Mouse (Mus musculus) erythroblast, embryonic 14.5 days (primary cell): ENCODE measurements around the gene Ptpdc1. TPM values are rescaled to one million over a fixed set of nuclear protein-coding genes. Genes with fewer than 3 reads are reported as not detected.
A peak's percentile ranks its signal among the peaks of the same experiment; 100 is the strongest.

Experiments used
- H3K27me3 ChIP-seq: 2 replicates; pipeline ENCODE4 v1.6.1; 2012; ENCODE audit warnings: inconsistent platforms; ENCODE audit not compliant: control insufficient read depth
- H3K36me3 ChIP-seq: 2 replicates; pipeline ENCODE4 v1.6.1; 2012; ENCODE audit warnings: mild to moderate bottlenecking, inconsistent platforms; ENCODE audit not compliant: control insufficient read depth
- H3K4me1 ChIP-seq: 2 replicates; pipeline ENCODE4 v1.6.1; 2012; ENCODE audit warnings: inconsistent platforms; ENCODE audit not compliant: control insufficient read depth
- H3K4me3 ChIP-seq: replicated peaks from 2 replicates; pipeline ENCODE3; 2012; ENCODE audit warnings: moderate library complexity, mild to moderate bottlenecking, inconsistent platforms
- H3K9me3 ChIP-seq: 2 replicates; pipeline ENCODE4 v1.6.1; 2012; ENCODE audit warnings: low read length, inconsistent platforms, mixed read lengths; ENCODE audit not compliant: control insufficient read depth
- GATA1 ChIP-seq: IDR thresholded peaks from 2 replicates; pipeline ENCODE4 v1.6.1; 2012; ENCODE audit warnings: low read length, inconsistent platforms, mixed read lengths
- TAL1 ChIP-seq: IDR thresholded peaks from 3 replicates; pipeline ENCODE4 v1.6.1; 2012; ENCODE audit warnings: low read length, inconsistent platforms, mixed read lengths
- polyA plus RNA-seq: library from polyadenylated mRNA; stranded (reverse); fragments of >175 nt; gene quantifications from 2 replicates; pipeline ENCODE4 v1.2.3, GENCODE M21; 2012

The Ptpdc1 gene
- polyA plus RNA-seq, 1 experiment = not detected

GRCm38 (mm10) chr13:48546330-48546917 lies 79.0 kb downstream of the Ptpdc1 start:
- peak overlapping the region; percentile 99 for H3K4me3 ChIP-seq
- H3K36me3 ChIP-seq = peaks cover 7% of the 10 kb centered on the region
- peaks cover 31% of the 10 kb centered on the region for H3K4me1 ChIP-seq
- H3K9me3 ChIP-seq = no peaks in the 10 kb centered on the region
- no peaks in the 10 kb centered on the region for H3K27me3 ChIP-seq
- TF ChIP-seq GATA1 (no peak), TAL1 (no peak)

- H3K36me3 ChIP-seq = peaks cover 12% of the 10 kb centered on the region
These were observed 79.8 kb downstream of the Ptpdc1 start for GRCm38 (mm10) chr13:48545476-48546281.

GRCm38 (mm10) chr13:48544867-48545266 lies 80.6 kb downstream of the Ptpdc1 start:
- Histone ChIP-seq H3K4me3 (peak overlapping the region; percentile 99), H3K27me3 (no peaks in the 10 kb centered on the region), H3K36me3 (peaks cover 17% of the 10 kb centered on the region), H3K9me3 (no peaks in the 10 kb centered on the region), H3K4me1 (peaks cover 36% of the 10 kb centered on the region)
- no peak for TF ChIP-seq TAL1
- no peak for TF ChIP-seq GATA1

More at GRCm38 (mm10) chr13:48545476-48546281, 79.8 kb downstream of the Ptpdc1 start:
- Histone ChIP-seq H3K4me3 (peak overlapping the region; percentile 99), H3K9me3 (no peaks in the 10 kb centered on the region), H3K4me1 (peaks cover 34% of the 10 kb centered on the region), H3K27me3 (no peaks in the 10 kb centered on the region)
- TF ChIP-seq TAL1 = no peak
- no peak for TF ChIP-seq GATA1

- H3K9me3 ChIP-seq = no peaks in the 10 kb centered on the region
- no peaks in the 10 kb centered on the region for H3K27me3 ChIP-seq
- H3K36me3 ChIP-seq = peaks cover 17% of the 10 kb centered on the region
- no peak for TF ChIP-seq TAL1
- TF ChIP-seq GATA1 = no peak
- peaks cover 36% of the 10 kb centered on the region for H3K4me1 ChIP-seq
- peak overlapping the region; percentile 99 for H3K4me3 ChIP-seq
These were observed 81.1 kb downstream of the Ptpdc1 start for GRCm38 (mm10) chr13:48544391-48544790.

GRCm38 (mm10) chr13:48540488-48540887 lies 85.0 kb downstream of the Ptpdc1 start:
- H3K27me3 ChIP-seq = no peaks in the 10 kb centered on the region
- peaks cover 53% of the 10 kb centered on the region for H3K36me3 ChIP-seq
- TF ChIP-seq GATA1 = no peak
- no peak overlapping the region for H3K4me3 ChIP-seq
- no peaks in the 10 kb centered on the region for H3K9me3 ChIP-seq
- H3K4me1 ChIP-seq = peaks cover 29% of the 10 kb centered on the region

GRCm38 (mm10) chr13:48533441-48533840 lies 92.0 kb downstream of the Ptpdc1 start:
- Histone ChIP-seq H3K27me3 (no peaks in the 10 kb centered on the region), H3K36me3 (peaks cover 50% of the 10 kb centered on the region), H3K9me3 (no peaks in the 10 kb centered on the region), H3K4me3 (no peak overlapping the region), H3K4me1 (no peaks in the 10 kb centered on the region; the same call in 1 of the 2 replicates)
- no peak for TF ChIP-seq GATA1
- no peak for TF ChIP-seq TAL1

GRCm38 (mm10) chr13:48531448-48531847 lies 94.0 kb downstream of the Ptpdc1 start:
- H3K9me3 ChIP-seq = no peaks in the 10 kb centered on the region
- TF ChIP-seq TAL1 (no peak), GATA1 (no peak)

GRCm38 (mm10) chr13:48530685-48531084 lies 94.8 kb downstream of the Ptpdc1 start:
- peaks cover 24% of the 10 kb centered on the region for H3K36me3 ChIP-seq
- TF ChIP-seq GATA1 (no peak), TAL1 (no peak)
- H3K27me3 ChIP-seq = no peaks in the 10 kb centered on the region
- no peak overlapping the region for H3K4me3 ChIP-seq
- H3K9me3 ChIP-seq = no peaks in the 10 kb centered on the region
- no peaks in the 10 kb centered on the region; the same call in 1 of the 2 replicates for H3K4me1 ChIP-seq

More at GRCm38 (mm10) chr13:48531448-48531847, 94.0 kb downstream of the Ptpdc1 start:
- Histone ChIP-seq H3K4me1 (no peaks in the 10 kb centered on the region; the same call in 1 of the 2 replicates), H3K4me3 (no peak overlapping the region), H3K36me3 (peaks cover 30% of the 10 kb centered on the region), H3K27me3 (no peaks in the 10 kb centered on the region)

GRCm38 (mm10) chr13:48529028-48529427 lies 96.4 kb downstream of the Ptpdc1 start:
- TF ChIP-seq TAL1 = no peak
- no peak for TF ChIP-seq GATA1
- no peak overlapping the region for H3K4me3 ChIP-seq
- no peaks in the 10 kb centered on the region; the same call in 1 of the 2 replicates for H3K4me1 ChIP-seq
- H3K9me3 ChIP-seq = no peaks in the 10 kb centered on the region
- peaks cover 3% of the 10 kb centered on the region; the same call in 1 of the 2 replicates for H3K27me3 ChIP-seq
- H3K36me3 ChIP-seq = peaks cover 8% of the 10 kb centered on the region
